Mouse (Mus musculus): ENCODE results near the gene Rabepk. TPM values are rescaled to one million over a fixed set of nuclear protein-coding genes. Genes with fewer than 3 reads are reported as not detected.
"Not testable (repeated sequence)": the region's sequence is repeated elsewhere in the genome, so short reads cannot be mapped to it uniquely, and the experiment has no call there.

Rabepk gene
- polyA plus RNA-seq, 1 experiment from 2014 or later, result 43.5 TPM

DNA sequence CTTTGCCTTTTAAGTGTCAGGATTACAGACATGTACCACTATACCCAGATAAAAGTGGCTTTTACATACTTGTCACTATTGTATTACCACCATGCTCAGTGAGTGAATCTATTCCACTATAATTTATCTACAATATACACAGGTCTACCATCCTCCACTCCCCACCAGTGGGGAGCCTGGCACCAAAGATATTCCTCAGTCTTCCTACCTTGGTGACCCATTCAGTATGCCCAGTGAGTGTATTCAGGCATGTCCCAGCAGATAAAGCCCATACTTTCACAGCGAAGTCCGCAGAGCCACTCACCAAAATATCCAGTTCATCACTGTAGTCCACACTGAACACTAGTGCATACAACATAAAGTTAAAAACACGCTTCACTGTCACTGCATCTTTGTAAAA lies 11.1 kb upstream of the Rabepk start:
- ATAC-seq (replicated peaks; ENCODE audit: low FRiP score) (peak; percentile 58), DNase-seq (ENCODE audit: low spot score) (no peak)
- Histone ChIP-seq H3K4me3 (ENCODE audit: low read depth, low read length) (no peak overlapping the region), H3K4me2 (no peak overlapping the region), H3K27ac (ENCODE audit: low read depth, low read length) (no peak overlapping the region; the same call in none of the 2 replicates), H3K4me1 (replicated peaks; ENCODE audit: control insufficient read depth, insufficient read depth, low read length) (peaks cover 24% of the 10 kb centered on the region), H3K9ac (ENCODE audit: low read depth, low read length) (no peak overlapping the region), H3K9me3 (ENCODE audit: control insufficient read depth, low read length) (no peaks in the 10 kb centered on the region), H3K36me3 (ENCODE audit: control insufficient read depth, insufficient read depth, low read length) (peaks cover 15% of the 10 kb centered on the region), H3K27me3 (replicated peaks; ENCODE audit: control insufficient read depth, insufficient read depth, low read length) (no peaks in the 10 kb centered on the region)
- 89% methylated on average over 3 of the region's 3 CpGs for WGBS

GRCm38 (mm10) chr2:34809568-34809967 lies 9.9 kb upstream of the Rabepk start:
- Histone ChIP-seq H3K4me1 (replicated peaks; ENCODE audit: control insufficient read depth, insufficient read depth, low read length) (peaks cover 34% of the 10 kb centered on the region), H3K27ac (ENCODE audit: low read depth, low read length) (no peak overlapping the region), H3K9ac (ENCODE audit: low read depth, low read length) (no peak overlapping the region), H3K9me3 (ENCODE audit: control insufficient read depth, low read length) (no peaks in the 10 kb centered on the region), H3K27me3 (replicated peaks; ENCODE audit: control insufficient read depth, insufficient read depth, low read length) (no peaks in the 10 kb centered on the region), H3K4me2 (peak overlapping the region; percentile 35), H3K36me3 (ENCODE audit: control insufficient read depth, insufficient read depth, low read length) (peaks cover 17% of the 10 kb centered on the region), H3K4me3 (ENCODE audit: low read depth, low read length) (no peak overlapping the region)
- 78% methylated on average over 1 of the region's 1 CpGs for WGBS
- DNase-seq (ENCODE audit: low spot score) (no peak), ATAC-seq (replicated peaks; ENCODE audit: low FRiP score) (no peak)

- Histone ChIP-seq H3K36me3 (ENCODE audit: control insufficient read depth, insufficient read depth, low read length) (peaks cover 11% of the 10 kb centered on the region), H3K4me3 (ENCODE audit: low read depth, low read length) (no peak overlapping the region), H3K27me3 (replicated peaks; ENCODE audit: control insufficient read depth, insufficient read depth, low read length) (no peaks in the 10 kb centered on the region), H3K4me2 (no peak overlapping the region), H3K4me1 (replicated peaks; ENCODE audit: control insufficient read depth, insufficient read depth, low read length) (peaks cover 42% of the 10 kb centered on the region), H3K27ac (ENCODE audit: low read depth, low read length) (no peak overlapping the region), H3K9ac (ENCODE audit: low read depth, low read length) (no peak overlapping the region), H3K9me3 (ENCODE audit: control insufficient read depth, low read length) (no peaks in the 10 kb centered on the region)
- WGBS, result 55% methylated on average over 2 of the region's 2 CpGs
- no peak for ATAC-seq (replicated peaks; ENCODE audit: low FRiP score)
- DNase-seq (ENCODE audit: low spot score), result no peak
Observed at GRCm38 (mm10) chr2:34808057-34808456, 8.3 kb upstream of the Rabepk start.

GRCm38 (mm10) chr2:34805364-34805950 lies 5.7 kb upstream of the Rabepk start:
- H3K27me3 ChIP-seq (replicated peaks; ENCODE audit: control insufficient read depth, insufficient read depth, low read length), result no peaks in the 10 kb centered on the region
- H3K4me2 ChIP-seq, result peak overlapping the region; percentile 67
- 0 out of 2 replicates have a peak overlapping the region, but pooled peaks have one; percentile 20 for H3K9ac ChIP-seq (ENCODE audit: low read depth, low read length)
- H3K27ac ChIP-seq (ENCODE audit: low read depth, low read length), result peak overlapping the region; percentile 48
- DNase-seq (ENCODE audit: low spot score) (no peak), ATAC-seq (replicated peaks; ENCODE audit: low FRiP score) (no peak)
- WGBS, result 83% methylated on average over 10 of the region's 10 CpGs
- peaks cover 8% of the 10 kb centered on the region for H3K36me3 ChIP-seq (ENCODE audit: control insufficient read depth, insufficient read depth, low read length)
- peak overlapping the region; percentile 8; the same call in 1 of the 2 replicates for H3K4me3 ChIP-seq (ENCODE audit: low read depth, low read length)
- H3K9me3 ChIP-seq (ENCODE audit: control insufficient read depth, low read length), result no peaks in the 10 kb centered on the region
- H3K4me1 ChIP-seq (replicated peaks; ENCODE audit: control insufficient read depth, insufficient read depth, low read length), result peaks cover 40% of the 10 kb centered on the region

DNA sequence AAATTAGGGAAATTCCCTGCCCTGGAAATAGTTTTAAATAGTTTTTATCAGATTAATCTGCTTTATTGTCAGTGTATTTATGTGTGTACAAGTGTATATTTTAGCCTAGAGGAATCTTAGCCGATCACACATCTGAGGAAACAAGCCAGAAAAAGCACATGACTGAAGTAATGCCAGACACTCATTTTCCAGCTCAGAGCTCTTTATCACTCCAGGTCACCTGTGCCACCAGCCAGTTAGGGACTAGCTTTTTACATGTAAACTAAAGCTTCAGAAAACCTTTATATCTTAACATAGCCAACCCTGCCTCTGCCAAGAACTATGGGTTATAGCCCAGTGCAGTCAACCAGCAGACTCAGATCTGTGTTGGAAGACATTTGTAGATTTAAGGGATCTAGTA lies 5.1 kb upstream of the Rabepk start:
- Histone ChIP-seq H3K36me3 (ENCODE audit: control insufficient read depth, insufficient read depth, low read length) (peaks cover 8% of the 10 kb centered on the region), H3K9ac (ENCODE audit: low read depth, low read length) (no peak overlapping the region), H3K4me2 (peak overlapping the region; percentile 67), H3K27ac (ENCODE audit: low read depth, low read length) (no peak overlapping the region; the same call in 1 of the 2 replicates), H3K4me1 (replicated peaks; ENCODE audit: control insufficient read depth, insufficient read depth, low read length) (peaks cover 42% of the 10 kb centered on the region), H3K9me3 (ENCODE audit: control insufficient read depth, low read length) (no peaks in the 10 kb centered on the region), H3K27me3 (replicated peaks; ENCODE audit: control insufficient read depth, insufficient read depth, low read length) (no peaks in the 10 kb centered on the region), H3K4me3 (ENCODE audit: low read depth, low read length) (no peak overlapping the region)
- ATAC-seq (replicated peaks; ENCODE audit: low FRiP score) (peak; percentile 42), DNase-seq (ENCODE audit: low spot score) (no peak)
- 40% methylated on average over 1 of the region's 1 CpGs for WGBS

DNA sequence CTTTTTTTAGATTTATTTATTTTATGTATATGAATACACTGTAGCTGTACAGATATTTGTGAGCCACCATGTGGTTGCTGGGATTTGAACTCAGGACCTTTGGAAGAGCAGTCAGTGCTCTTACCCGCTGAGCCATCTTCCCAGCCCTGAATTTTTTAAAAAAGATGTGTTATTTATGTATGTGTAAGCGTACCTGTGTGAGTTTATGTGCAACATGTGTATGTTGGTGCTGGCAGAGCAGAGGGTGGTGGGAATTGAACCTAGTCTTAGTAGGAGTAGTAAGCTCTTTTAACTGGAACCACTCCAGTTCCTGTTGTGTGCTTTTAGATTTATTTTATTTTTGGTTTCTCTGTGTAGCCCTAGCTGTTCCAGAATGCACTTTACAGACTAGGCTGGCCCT lies 4.5 kb upstream of the Rabepk start:
- peak overlapping the region; percentile 32 for H3K4me3 ChIP-seq (ENCODE audit: low read depth, low read length)
- no peak for DNase-seq (ENCODE audit: low spot score)
- H3K4me2 ChIP-seq, result peak overlapping the region; percentile 67
- ATAC-seq (replicated peaks; ENCODE audit: low FRiP score), result no peak
- 85% methylated on average over 2 of the region's 2 CpGs for WGBS
- H3K4me1 ChIP-seq (replicated peaks; ENCODE audit: control insufficient read depth, insufficient read depth, low read length), result peaks cover 36% of the 10 kb centered on the region
- H3K27ac ChIP-seq (ENCODE audit: low read depth, low read length), result no peak overlapping the region
- H3K9ac ChIP-seq (ENCODE audit: low read depth, low read length), result peak overlapping the region; percentile 1; the same call in 1 of the 2 replicates
- peaks cover 8% of the 10 kb centered on the region for H3K36me3 ChIP-seq (ENCODE audit: control insufficient read depth, insufficient read depth, low read length)
- H3K9me3 ChIP-seq (ENCODE audit: control insufficient read depth, low read length), result no peaks in the 10 kb centered on the region
- no peaks in the 10 kb centered on the region for H3K27me3 ChIP-seq (replicated peaks; ENCODE audit: control insufficient read depth, insufficient read depth, low read length)

DNA sequence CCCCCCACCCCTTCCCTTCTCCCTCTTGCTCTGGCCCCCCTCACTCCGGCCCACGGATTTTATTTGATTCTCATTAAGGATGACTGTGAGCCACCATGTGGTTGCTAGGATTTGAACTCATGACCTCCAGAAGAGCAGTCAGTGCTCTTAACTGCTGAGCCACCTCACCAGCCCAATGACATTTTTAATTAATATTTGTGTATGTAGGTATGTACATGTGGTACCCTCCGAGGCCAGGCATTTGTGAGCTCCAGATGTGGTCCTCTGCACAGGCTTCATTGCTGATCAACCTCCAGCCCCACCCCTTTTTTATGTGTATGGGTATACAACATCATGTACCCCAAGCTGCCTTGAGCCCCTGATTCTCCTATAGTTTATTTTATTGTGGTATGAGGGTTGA lies 4.0 kb upstream of the Rabepk start:
- H3K9me3 ChIP-seq (ENCODE audit: control insufficient read depth, low read length), result no peaks in the 10 kb centered on the region
- WGBS, result 83% methylated on average over 3 of the region's 3 CpGs
- peak overlapping the region; percentile 67 for H3K4me2 ChIP-seq
- H3K4me3 ChIP-seq (ENCODE audit: low read depth, low read length), result peak overlapping the region; percentile 32
- ATAC-seq (replicated peaks; ENCODE audit: low FRiP score) (no peak), DNase-seq (ENCODE audit: low spot score) (no peak)
- H3K27ac ChIP-seq (ENCODE audit: low read depth, low read length), result no peak overlapping the region
- peaks cover 8% of the 10 kb centered on the region for H3K36me3 ChIP-seq (ENCODE audit: control insufficient read depth, insufficient read depth, low read length)
- peaks cover 35% of the 10 kb centered on the region for H3K4me1 ChIP-seq (replicated peaks; ENCODE audit: control insufficient read depth, insufficient read depth, low read length)
- H3K9ac ChIP-seq (ENCODE audit: low read depth, low read length), result no peak overlapping the region
- H3K27me3 ChIP-seq (replicated peaks; ENCODE audit: control insufficient read depth, insufficient read depth, low read length), result no peaks in the 10 kb centered on the region

DNA sequence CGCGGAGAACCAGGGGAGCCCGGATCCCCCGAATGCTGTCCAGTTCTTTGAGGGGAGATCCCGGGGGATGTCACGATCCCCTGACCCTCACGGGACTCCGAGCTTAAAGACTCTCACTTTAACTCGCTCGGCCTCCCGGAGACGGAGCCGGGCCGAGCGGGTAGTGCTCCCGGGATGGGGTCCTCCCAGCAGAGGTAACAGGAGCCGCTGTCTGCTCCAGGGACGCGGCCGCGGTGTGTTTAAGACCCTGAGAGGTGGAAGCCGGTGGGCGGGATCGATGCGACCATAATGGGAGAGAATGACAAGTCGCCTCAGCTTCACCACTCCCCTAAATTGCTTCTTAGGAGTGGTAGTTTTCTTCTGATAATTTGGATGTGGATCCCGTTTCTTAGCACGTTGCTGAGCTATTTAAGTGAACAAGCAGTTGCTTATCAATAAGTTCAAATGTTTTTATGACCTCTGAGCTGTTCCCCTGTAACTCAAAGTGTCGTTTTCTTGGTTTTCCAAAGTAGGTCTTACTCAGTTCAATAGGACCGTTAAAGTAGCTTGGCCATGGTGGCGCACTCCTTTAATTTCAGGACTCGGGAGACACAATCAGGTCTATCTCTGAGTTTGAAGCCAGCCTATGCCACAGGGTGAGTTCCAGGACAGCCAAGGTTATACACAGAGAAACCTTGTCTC lies 3.0 kb upstream of the Rabepk start:
- not testable (repeated sequence) for DNase-seq (ENCODE audit: low spot score)
- under 1% methylated on average over 32 of the region's 32 CpGs for WGBS

More for the DNA sequence above, 3.0 kb upstream of the Rabepk start:
- Histone ChIP-seq H3K9ac (ENCODE audit: low read depth, low read length) (peak overlapping the region; percentile 80), H3K27ac (ENCODE audit: low read depth, low read length) (peak overlapping the region; percentile 84), H3K4me1 (replicated peaks; ENCODE audit: control insufficient read depth, insufficient read depth, low read length) (peaks cover 35% of the 10 kb centered on the region), H3K4me2 (peak overlapping the region; percentile 75), H3K4me3 (ENCODE audit: low read depth, low read length) (peak overlapping the region; percentile 77)
- not testable (repeated sequence) for H3K36me3 ChIP-seq (ENCODE audit: control insufficient read depth, insufficient read depth, low read length); H3K27me3 ChIP-seq (replicated peaks; ENCODE audit: control insufficient read depth, insufficient read depth, low read length); H3K9me3 ChIP-seq (ENCODE audit: control insufficient read depth, low read length)
- ATAC-seq (replicated peaks; ENCODE audit: low FRiP score), result peak; percentile 50

All from liver, embryonic 11.5 days (tissue).